Mouse (Mus musculus): ENCODE measurements around the gene Psmd12.
"Not testable (repeated sequence)": the region's sequence is repeated elsewhere in the genome, so short reads cannot be mapped to it uniquely, and the experiment has no call there.

Psmd12 gene

DNA sequence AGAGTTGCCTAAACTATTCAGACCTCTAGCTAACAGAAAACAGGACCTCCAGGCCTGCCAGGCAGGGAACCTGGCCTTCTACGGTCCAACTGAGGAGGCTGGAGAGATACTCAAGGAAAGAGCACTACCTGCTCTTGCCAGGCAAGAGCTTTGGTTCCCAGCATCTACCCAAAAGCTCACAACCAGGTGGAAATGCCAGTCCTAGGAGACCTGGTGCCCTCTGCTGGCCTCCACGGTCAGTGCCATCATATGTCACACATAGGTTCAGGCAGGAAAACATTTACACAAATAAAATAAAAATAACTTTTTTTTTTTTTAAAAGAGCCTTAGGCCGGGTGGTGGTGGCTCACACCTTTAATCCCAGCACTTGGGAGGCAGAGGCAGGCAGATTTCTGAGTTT is 16.8 kb upstream of the Psmd12 start:
- DNase-seq = peak; percentile 52

DNA sequence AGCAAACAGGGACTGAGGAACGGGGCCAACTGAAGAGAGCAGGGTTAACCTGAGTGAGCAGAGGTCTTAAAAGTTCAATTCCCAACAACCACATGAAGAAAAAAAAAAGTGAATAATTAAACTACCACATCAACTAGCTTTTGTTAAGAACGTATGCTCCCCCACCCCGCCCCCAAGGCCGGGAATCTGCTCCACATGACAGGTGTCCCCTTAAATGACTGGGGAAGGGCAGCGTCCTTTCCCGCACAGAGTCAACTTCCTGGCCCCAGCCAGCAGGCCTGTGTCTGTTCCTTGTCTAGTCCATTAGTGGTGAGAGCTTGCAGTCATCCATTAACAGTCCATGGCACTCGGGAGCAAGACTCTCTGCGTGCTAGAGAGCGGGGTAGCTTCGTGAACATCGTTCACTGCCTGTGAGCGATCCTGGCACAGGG is 16.0 kb upstream of the Psmd12 start:
- DNase-seq = no peak

DNA sequence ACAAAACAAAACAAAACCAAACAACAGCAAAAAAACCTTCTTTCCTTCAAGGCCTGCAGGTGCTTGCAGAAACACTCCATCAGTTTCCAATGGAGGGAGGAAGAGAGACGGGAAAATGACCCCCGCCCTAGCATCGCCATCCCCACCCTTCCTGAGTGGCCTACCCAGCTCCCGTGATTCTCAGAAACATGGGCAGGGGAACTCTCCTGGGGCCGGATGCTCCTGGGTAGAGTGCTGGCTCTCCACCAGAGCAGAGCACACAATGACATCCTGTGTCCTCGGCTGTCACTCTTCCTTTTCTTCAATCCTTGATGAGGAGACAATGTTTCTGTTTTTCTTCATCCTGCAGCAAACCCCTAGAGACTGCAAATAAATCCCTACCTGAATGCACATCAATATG is 15.1 kb upstream of the Psmd12 start:
- DNase-seq = peak in 1 of 2 experiments; percentile 61

DNA sequence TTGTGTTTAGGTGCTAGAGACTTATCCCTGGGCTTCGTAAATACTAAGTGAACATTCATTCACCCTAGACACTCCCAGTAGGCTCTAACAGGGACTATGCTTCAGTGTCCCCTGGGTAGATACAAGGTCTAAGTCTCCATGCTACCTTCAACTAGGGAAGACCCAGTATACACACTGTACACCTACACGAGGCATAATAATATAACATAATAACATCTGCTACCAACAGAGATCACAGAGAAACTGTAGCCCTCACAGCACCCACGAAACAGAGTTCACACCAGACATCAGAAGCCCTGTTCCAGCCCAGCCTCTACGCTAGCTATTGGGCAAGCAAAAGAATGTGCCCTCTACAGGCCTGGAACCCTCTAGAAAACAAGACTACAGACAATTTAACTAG is 14.2 kb upstream of the Psmd12 start:
- no peak for DNase-seq

DNA sequence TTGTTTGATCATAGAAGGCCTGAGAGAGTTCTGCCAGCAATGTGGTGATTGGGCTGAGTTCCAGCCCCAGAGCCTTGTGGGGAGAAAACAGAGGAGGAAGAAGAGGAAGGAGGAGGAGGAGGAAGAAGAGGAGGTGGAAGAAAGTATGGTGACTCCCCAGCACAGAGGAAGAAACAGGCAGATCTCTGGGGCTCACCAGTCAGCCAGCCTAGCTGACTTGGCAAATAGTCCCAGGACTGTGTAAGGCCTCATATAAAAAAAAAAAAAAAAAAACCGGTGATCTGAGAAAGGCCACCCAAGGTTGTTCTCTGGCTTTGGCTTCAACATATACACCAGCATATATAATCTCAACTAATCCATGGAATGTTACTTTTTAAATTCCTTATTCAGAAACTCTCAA is 13.3 kb upstream of the Psmd12 start:
- no peak for DNase-seq

DNA sequence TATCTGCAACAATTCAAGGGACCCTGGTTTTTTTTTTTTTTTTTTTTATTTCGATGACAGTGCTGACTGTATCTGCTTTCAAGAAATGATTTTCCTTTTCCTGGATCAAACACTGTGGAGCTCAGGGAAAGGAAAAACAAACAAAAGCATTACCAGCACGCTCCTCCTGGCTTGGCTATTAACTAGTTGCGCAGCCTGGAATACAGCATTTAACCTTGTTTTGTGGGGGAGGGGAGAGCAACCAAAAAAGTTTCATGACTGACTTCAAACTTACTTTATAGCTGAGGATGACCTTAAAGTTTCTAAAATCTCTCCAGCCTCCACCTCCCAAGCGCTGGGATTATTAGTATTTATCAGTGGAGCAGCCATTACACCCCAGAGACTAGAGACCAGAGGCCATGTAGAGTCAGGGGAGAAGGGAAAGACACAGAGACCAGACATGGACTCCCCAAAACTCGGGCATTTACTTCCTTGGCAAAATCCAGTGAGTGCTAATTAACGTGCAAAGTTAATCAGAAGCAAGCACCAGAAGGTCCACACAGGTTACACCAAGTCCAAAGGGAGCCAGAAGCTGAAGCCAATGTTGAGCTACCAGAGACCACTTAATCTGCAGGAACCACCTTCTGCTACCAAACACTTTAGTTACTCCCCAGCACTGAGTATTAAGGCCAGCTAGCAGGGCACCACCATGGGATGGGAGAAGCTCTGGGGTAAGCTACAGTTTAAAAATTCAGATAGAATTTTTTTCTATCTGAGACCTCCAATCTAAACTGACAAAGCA is 12.5 kb upstream of the Psmd12 start:
- DNase-seq = no peak

DNA sequence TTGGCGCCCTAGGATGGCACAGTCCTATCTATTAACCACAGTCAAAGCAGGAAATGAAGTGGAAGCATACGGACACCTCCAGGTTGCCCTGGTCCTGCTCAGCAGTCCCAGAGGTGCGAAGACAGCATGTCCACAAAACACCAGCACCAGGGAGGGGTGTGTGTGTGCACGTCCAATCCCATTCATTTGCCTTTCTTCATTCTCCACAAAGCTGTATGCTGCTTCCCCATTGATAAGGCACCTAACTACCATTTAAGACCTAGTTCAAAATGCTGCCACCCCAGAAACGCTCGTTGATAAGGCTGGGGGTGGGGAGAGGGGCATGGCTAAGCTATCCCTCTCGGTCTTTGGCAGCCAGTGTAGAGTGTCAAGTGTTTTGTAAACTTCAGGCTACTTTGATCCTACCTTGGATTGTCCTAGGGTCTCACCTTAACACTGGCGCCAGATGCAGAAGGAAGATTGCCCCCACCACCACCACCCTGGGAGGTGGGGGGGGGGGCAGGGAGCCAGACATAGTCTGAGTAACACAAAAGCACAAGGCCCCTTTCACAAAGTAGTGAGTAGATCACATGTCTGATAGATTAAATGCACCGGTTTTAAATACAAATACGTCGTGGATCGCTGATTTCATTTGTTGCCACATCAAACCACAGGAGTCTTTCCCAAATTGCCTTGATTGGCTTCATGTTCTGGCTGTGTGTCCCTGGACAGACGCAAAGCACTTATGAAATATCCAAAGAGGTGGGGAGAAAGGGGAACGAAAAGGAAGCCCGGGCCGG is 10.8 kb upstream of the Psmd12 start:
- no peak for DNase-seq

DNA sequence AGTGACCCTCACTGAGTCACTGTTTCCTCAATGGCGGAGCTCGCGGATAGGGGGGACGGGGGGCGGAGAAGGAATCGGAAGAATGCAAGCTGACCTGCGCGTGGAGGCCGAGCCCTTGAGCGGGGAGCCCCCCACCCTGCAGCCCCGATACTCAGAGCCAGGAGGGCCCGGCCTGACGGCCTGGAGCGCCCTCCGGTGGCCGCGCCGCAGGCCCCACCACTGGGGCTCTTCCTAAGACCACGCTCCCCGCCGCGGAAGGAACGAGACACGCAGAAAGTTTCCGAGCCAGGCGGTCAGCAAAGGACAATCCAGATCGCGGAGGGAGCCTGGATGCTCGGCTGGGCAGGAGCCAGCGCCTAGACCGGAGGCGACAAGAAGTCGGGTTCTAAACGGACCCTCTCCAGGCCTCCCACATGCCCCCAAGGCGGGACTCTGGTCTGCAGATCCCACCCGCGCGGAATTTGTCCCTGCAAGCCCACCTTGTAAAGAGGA is 10.2 kb upstream of the Psmd12 start:
- DNase-seq = peak; percentile 77 to 80

DNA sequence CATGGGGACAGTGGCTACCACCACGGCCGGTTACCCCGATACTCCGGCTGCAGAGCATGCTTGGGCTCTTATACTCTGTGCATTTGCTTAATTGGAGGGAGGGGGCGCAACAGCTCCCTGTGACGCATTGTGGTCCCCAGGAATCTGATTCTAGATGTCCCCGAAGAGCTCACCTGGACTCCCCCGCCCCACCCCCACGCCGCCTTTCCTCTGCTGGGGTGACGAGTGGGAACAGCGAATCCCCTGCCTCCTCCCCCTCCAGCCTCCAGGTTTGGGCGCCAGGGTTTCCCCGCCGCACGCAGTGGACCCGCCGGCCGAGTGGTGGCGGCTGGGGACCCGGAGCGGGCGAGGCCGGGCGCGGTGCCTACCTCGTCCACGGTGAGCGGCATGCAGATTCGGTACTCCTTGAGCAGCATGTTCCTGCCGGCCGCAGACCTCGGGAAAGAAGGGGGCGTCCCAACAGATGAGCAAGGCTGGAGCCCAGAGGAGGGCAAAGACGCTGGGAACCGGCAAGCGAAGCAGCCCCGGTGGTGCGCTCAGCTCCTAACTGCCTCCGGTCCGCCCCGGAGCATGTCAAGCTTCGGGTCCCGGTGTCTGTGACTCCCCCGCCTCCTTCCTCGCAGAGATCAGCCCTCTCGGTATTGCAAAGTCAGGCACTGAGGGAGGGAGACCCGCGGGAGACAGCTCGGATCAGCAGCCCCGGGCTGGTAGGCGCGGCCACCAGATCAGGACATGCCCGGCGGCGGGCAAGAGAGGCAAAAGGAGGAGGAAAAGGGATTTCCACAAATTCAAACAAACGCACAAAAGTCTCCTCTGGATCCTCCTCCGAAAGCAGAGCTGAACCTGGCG is 9.5 kb upstream of the Psmd12 start:
- peak; percentile 72 to 77 for DNase-seq

DNA sequence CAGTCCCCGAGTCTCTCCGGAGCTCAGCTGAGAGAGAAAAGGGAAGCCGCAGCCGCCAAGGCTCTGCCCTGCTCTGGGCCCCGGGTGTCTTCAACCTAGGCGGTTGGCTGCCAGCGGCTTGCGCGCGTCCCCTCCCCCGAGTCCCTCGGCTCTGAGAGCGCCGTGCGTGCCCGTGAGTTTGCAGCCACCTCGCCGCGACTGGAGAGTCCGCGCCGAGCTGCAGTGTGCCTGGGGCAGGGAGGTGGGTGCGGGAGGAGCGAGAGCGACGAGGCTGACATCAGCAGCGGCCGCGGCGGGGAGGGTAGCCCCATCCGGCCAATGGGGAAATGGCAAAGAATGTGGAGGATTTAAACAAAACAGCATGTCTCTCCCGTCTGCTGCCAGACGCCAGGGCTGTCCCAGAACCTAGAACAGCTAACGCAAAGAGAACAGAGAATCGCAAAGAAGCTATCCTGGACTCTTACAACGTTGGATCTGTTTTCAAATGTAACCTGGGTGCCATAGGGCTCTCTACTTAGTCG is 8.7 kb upstream of the Psmd12 start, which contains the start of gene Pitpnc1:
Gene Pitpnc1, minus strand, starts transcription at position 179 of the 521 bp plus-strand sequence.
- DNase-seq = peak; percentile 90 to 92

DNA sequence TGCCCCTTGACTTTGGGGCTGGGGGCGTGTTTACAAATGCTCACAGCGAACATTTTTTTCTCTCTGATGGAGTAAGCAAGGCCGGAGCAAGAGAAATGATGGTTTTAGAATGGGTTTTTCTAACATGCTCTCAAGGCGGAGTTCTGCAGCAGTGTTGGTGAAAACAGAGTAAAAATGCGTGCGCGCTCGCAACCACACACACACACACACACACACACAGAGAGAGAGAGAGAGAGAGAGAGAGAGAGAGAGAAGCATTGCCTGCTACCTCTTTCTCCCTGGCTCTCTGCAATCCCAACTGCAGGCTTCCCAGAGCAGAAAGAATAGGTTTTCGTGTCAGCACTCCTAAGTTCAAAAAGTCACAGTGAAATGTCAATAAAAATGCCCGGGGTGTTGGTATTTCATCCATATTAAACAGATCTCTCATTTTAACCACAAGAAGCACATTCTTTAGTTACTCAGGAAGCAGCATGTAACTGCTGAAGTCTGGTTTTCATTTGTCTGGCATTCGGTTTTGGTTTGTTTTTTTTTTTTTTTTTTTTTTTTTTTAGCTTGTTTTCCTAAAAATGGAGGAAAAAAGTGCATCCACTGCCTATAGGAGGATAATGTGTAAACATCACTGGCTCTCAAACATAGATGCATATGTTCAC is 8.1 kb upstream of the Psmd12 start:
- peak in 1 of 2 experiments; percentile 41 for DNase-seq

DNA sequence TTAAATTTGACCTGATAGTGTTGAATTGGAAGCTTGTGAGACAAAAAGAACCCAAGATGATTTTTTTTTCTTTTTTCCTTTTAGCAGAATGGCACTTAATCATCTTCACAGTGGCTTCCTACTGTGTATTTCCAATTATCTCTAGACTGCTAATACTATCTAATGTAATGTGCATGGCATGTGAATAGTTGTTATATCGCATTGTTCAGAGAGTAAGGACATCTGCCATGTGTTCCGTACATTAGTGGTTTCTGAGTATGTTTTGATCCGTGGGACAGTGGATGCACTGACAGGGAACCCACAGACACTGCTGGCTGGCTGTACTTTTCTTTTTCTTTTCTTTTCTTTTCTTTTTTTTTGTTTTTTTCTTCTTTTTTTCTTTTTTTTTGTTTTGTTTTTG is 7.0 kb upstream of the Psmd12 start:
- DNase-seq = no peak

DNA sequence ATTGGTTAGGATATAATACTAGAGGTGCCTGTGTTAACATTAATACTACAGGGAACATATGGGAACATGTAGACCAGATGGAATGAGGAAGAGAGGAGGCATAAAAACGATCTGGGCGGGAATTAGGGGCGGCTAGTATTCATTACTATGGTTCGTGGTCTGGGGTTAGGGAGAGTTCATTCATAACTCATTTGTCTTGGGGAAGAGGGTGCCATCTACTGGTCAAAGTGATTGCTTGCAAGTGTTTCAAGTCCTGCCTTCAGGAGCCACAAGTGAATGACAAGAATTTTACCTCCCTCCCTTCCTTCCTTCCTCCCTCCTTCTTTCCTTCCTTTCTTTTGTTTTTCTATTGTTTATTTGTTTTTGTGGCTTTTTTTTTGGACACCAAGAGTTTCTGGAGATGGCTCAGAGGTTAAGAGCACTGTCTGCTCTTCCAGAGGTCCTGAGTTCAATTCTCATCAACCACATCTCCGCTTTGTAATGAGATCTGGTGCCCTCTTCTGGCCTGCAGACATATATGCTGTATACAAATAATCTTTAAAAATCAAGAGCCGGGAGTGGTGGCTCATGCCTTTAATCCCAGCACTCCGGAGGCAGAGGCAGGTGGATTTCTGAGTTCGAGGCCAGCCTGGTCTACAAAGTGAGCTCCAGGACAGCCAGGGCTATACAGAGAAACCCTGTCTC is 6.0 kb upstream of the Psmd12 start:
- DNase-seq = peak in 1 of 2 experiments; percentile 31

DNA sequence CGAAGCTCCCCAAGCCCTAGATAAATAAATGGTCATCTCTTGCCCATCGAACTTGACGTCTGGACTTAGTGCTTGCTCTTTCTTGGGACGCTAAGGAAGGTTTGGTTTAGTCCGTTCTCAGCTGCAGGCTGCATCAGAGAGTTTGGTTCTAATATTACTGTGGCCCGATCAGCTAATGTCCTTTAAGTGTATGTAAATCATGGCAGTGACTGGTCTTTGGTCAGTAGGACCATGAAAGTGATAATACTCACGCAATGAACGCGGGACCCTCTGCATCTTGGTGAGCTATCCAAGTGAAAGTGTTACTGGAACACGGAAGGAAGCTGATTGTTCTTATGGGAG is 549 bp downstream of the Psmd12 start:
- DNase-seq = no peak

DNA sequence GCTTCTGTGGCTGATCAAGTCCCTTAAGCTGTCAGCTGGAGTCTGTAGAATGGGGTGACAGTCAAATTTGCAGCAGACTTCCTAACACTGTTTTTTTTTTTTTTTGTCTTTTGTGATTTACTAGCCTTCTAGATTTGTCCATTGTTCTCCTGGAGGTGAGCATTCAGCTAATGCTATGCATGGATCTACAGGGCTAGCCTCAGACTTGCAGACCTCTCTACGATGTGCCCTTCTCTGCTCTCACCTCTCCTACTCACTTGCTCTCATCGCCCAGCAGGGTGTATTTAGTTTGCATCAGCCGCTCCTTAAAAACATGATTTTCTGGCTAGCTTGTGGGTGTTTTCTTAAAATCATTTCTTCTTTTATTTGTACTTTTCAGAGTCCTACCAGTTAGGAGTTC is 5.1 kb downstream of the Psmd12 start:
- no peak for DNase-seq

DNA sequence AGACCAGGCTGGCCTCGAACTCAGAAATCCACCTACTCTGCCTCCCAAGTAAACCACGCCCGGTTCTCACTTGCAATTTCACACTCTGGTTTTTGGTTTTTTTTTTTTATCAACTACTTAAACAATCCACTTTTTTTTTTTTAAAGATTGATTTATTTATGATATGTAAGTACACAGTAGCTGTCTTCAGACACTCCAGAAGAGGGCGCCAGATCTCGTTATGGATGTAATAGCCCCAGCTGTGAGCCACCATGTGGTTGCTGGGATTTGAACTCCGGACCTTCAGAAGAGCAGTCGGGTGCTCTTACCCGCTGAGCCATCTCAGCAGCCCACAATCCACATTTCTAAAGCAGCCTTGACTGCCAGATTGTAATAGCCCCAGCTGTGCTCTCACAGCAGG is 23.5 kb downstream of the Psmd12 start:
- DNase-seq = no peak

DNA sequence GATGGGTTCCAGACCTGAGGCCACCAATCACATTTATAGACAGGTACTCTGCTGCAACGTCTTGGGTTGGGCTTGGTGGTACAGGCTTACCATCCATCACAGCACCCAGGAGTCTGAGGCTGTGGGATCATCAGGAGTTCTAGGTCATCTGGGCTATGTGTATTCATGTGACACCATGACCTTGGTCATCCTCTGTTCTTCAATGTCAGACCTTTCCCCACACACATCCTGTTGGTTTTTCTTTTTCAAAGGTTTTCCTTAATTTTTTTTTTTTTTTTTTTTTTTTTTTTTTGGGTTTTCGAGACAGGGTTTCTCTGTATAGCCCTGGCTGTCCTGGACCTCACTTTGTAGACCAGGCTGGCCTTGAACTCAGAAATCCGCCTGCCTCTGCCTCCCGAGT is 25.1 kb downstream of the Psmd12 start:
- not testable (repeated sequence) for DNase-seq

DNA sequence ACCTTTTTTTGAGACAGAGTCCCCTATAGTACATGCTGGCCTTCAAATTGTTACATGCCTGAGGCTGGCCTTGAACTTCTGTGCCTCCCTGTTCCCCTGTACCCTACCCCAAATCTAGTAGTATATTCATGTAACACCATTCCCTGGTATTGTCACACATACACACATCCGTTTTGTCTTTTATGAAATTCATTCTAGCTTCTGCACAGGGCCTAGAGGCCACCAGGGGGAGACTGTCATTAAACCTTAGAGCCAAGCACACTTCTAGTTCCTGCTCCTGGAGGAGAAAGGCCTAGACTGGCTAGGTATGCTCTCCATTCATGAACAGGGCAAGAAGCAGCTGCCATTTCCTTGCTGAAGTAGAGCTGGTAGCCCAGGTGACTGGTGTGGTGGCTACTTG is 27.0 kb downstream of the Psmd12 start:
- peak; percentile 33 to 36 for DNase-seq

DNA sequence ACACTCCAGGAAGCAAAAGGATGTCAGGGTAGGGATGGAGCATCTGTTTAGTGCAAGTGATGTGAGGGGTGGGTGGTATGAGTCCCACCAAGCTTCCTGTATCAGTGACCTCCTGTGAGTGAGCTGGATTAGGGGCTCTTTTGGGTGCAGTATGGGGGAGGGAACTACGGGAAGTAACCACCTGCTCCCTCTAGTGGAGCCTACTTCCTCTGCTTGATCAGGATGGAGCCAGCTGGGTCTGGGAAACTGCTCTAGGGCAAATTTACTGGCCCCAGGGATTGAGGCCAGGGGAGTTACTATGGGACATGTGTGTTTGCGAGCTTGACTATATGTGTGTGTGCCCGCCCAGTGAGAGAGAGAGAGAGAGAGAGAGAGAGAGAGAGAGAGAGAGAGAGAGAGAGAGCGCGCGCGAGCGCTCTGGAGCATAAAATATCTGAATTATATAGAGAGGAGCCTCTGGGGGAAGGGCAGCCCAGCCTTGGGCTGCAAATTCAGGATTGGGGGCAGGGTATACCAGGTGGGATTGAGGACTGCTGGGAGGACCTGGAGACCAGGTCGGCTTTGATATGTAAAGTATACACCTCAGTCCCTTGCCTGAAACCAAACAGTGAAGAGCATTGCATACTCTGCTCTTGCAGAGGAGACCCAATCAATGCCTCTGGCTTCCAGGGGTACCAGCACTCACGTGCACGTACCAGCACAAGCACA is 30.5 kb downstream of the Psmd12 start:
- DNase-seq = no peak

DNA sequence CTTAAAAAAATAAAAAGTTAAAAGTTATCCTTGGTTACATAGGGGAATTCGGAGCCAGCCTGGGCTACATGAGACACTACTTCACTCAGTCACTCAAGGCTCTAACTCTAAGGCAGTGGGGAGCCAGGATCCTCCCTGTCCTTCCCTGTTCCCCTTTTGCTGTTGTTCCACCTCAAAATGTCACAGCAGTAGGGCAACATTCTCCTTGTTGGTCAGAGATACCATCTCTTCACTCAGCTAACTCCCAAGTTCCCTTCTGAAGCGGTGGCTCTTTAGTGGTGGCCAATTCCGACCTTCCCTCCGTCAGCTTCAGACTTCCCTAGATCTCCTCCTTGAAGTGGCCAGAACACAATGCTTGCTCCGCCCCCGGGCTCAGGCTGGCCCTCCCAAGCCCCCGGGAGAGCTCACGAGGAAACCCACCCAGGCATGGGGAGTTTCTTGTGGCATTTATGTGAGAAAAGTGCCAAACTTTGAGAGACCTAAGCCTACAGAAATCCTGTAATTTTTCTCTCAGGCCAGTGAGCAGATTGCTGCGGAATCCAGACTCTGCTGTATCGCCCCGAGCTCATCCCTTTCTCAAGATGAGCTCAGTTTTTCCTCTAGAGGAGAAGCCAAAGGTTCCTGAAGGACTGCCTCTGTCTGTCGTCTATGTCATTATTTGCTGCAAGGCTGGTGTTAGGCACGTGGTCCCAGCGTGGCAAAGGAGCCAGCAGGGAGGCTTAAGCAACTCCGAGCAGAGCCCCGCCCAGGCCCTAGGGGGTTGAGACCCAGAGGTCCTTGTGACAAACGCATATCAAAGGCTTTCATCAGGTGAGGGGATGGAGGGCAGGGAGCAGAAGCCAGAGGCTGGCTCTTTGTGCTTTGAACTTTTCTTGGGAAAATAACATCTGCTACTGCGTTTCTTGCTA is 31.3 kb downstream of the Psmd12 start:
- DNase-seq = peak in 1 of 2 experiments; percentile 30

Measured in thymus, postnatal 36 days (tissue).